9 mouse cellular contexts compared by ENCODE assay signal in genomic region chr13:78445891-78446725, GRCm38 (mm10).
DNase-seq lines count a peak whose midpoint lies in the region; ATAC-seq and TF ChIP-seq lines count a peak whose summit lies in the region.
"Had no signal": no experiment of that assay in that cellular context is flagged by ENCODE, and none has a peak within 500 bp of the region (broad histone marks: within the 10 kb centered on the region; RNA-seq: fewer than 3 reads in every experiment).

No protein-coding gene starts in this region.

- no peaks in the 10 kb centered on the region for H3K36me3 ChIP-seq in heart, embryonic 10.5 days
- H3K36me3 ChIP-seq in heart, embryonic 12.5 days = no peaks in the 10 kb centered on the region
- H3K36me3 ChIP-seq in forebrain, embryonic 10.5 days (replicated peaks) = no peaks in the 10 kb centered on the region
- H3K36me3 ChIP-seq in hindbrain, postnatal 0 days (ENCODE audit: insufficient read depth, low read length) = no peaks in the 10 kb centered on the region

- 75% methylated on average over 14 of the region's 14 CpGs for WGBS in heart, embryonic 10.5 days
- WGBS in heart, embryonic 12.5 days = 79% methylated on average over 14 of the region's 14 CpGs
- WGBS in forebrain, embryonic 10.5 days = 25% methylated on average over 14 of the region's 14 CpGs
- 28% methylated on average over 14 of the region's 14 CpGs for WGBS in hindbrain, postnatal 0 days

- H3K4me3 ChIP-seq in heart, embryonic 10.5 days = no peak overlapping the region
- H3K4me3 ChIP-seq in heart, embryonic 12.5 days = no peak overlapping the region
- H3K4me3 ChIP-seq in forebrain, embryonic 10.5 days = peak overlapping the region; percentile 25
- H3K4me3 ChIP-seq in hindbrain, postnatal 0 days (ENCODE audit: low read length) = no peak overlapping the region; the same call in 1 of the 2 replicates

- H3K9ac ChIP-seq in heart, embryonic 12.5 days = no peak overlapping the region
- no peak overlapping the region for H3K9ac ChIP-seq in hindbrain, postnatal 0 days (replicated peaks; ENCODE audit: low read length)

- no peak for ATAC-seq in heart, embryonic 12.5 days (ENCODE audit: insufficient number of reproducible peaks, low FRiP score)
- peak; percentile 77; the same call in 1 of the 2 replicates for ATAC-seq in hindbrain, postnatal 0 days

- TF ChIP-seq CTCF in hindbrain, postnatal 0 days (IDR thresholded peaks at IDR 0.05; ENCODE audit: low read depth) = no peak

- H3K4me2 ChIP-seq in heart, embryonic 12.5 days = no peak overlapping the region
- peak overlapping the region; percentile 40 for H3K4me2 ChIP-seq in hindbrain, postnatal 0 days (ENCODE audit: low read depth, low read length)

- H3K4me1 ChIP-seq in heart, embryonic 10.5 days = peaks cover 6% of the 10 kb centered on the region; the same call in 1 of the 2 replicates
- H3K4me1 ChIP-seq in heart, embryonic 12.5 days (replicated peaks) = 0 out of 2 replicates have a peak, but pooled peaks cover 7% of the 10 kb centered on the region
- peaks cover 71% of the 10 kb centered on the region for H3K4me1 ChIP-seq in forebrain, embryonic 10.5 days
- no peaks in the 10 kb centered on the region for H3K4me1 ChIP-seq in hindbrain, postnatal 0 days (ENCODE audit: insufficient read depth, low read length)

- no peaks in the 10 kb centered on the region for H3K27me3 ChIP-seq in heart, embryonic 10.5 days (ENCODE audit: insufficient read depth, poor library complexity, severe bottlenecking)
- H3K27me3 ChIP-seq in heart, embryonic 12.5 days (replicated peaks) = no peaks in the 10 kb centered on the region
- H3K27me3 ChIP-seq in forebrain, embryonic 10.5 days (ENCODE audit: poor library complexity, severe bottlenecking) = peaks cover 23% of the 10 kb centered on the region
- H3K27me3 ChIP-seq in hindbrain, postnatal 0 days (ENCODE audit: insufficient read depth, low read length) = no peaks in the 10 kb centered on the region

- DNase-seq in heart, embryonic 10.5 days (ENCODE audit: low spot score) = no peak
- peak; percentile 66 for DNase-seq in forebrain, embryonic 10.5 days (ENCODE audit: extremely low spot score, low spot score)
- peak; percentile 14 for DNase-seq in hindbrain, postnatal 0 days (ENCODE audit: low spot score)
- peak; percentile 52 for DNase-seq in neural tube, embryonic 10.5 days (ENCODE audit: extremely low spot score, low spot score)
- no peak for DNase-seq in adrenal gland, adult 2 months
- DNase-seq in yolk sac, embryonic 10.5 days (ENCODE audit: low spot score) = no peak
- DNase-seq in lung, postnatal 10 days = no peak

- H3K9me3 ChIP-seq in heart, embryonic 10.5 days = no peaks in the 10 kb centered on the region
- H3K9me3 ChIP-seq in heart, embryonic 12.5 days (replicated peaks) = no peaks in the 10 kb centered on the region
- H3K9me3 ChIP-seq in forebrain, embryonic 10.5 days = no peaks in the 10 kb centered on the region
- H3K9me3 ChIP-seq in hindbrain, postnatal 0 days (ENCODE audit: low read length) = no peaks in the 10 kb centered on the region

- 0 out of 2 replicates have a peak overlapping the region, but pooled peaks have one; percentile 36 for H3K27ac ChIP-seq in heart, embryonic 10.5 days
- no peak overlapping the region for H3K27ac ChIP-seq in heart, embryonic 12.5 days (ENCODE audit: poor library complexity, severe bottlenecking)
- peak overlapping the region; percentile 84 for H3K27ac ChIP-seq in forebrain, embryonic 10.5 days
- H3K27ac ChIP-seq in hindbrain, postnatal 0 days = no peak overlapping the region
- H3K27ac ChIP-seq: macrophage had no signal

Comparison
In these comparisons a context has a peak if more than half of its experiments do, and no peak if none do; other contexts are left out.
1. H3K27ac ChIP-seq: peak in heart, embryonic 10.5 days (single experiment) and forebrain, embryonic 10.5 days (single experiment); none in heart, embryonic 12.5 days (single experiment) and hindbrain, postnatal 0 days (single experiment).
2. DNase-seq: peak in forebrain, embryonic 10.5 days (single experiment), hindbrain, postnatal 0 days (single experiment) and neural tube, embryonic 10.5 days (single experiment); none in heart, embryonic 10.5 days (single experiment), adrenal gland, adult 2 months (single experiment), yolk sac, embryonic 10.5 days (single experiment) and lung, postnatal 10 days (single experiment).